Mouse (Mus musculus): ENCODE results near the gene Gstt1. TPM values are rescaled to one million over a fixed set of nuclear protein-coding genes. Genes with fewer than 3 reads are reported as not detected.
"Not testable (repeated sequence)": the region's sequence is repeated elsewhere in the genome, so short reads cannot be mapped to it uniquely, and the experiment has no call there.

The Gstt1 gene
- polyA plus RNA-seq, 1 experiment from 2014 or later: 6.3 TPM

DNA sequence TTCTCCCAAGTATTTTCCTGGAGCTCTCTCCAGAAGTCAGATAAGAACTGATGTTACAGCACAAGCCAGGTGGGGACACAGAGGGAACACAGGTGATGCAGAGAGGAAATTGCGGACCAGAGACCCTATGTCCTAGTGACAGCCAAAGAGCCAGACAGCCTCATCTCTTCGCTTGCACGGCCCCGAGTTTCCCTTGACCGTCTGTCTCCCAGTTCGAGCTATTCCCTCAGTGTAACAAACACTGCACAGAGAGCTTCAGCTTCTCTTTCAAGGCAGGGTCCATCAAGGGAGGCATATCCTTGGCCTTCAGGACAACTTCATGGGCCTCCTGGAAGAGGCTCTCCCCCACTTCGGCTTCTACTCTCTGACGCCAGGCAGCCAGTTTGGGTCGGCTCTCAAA is 23.8 kb downstream of the Gstt1 start:
- 91% methylated on average over 9 of the region's 9 CpGs for WGBS
- ATAC-seq (ENCODE audit: low FRiP score): no peak

DNA sequence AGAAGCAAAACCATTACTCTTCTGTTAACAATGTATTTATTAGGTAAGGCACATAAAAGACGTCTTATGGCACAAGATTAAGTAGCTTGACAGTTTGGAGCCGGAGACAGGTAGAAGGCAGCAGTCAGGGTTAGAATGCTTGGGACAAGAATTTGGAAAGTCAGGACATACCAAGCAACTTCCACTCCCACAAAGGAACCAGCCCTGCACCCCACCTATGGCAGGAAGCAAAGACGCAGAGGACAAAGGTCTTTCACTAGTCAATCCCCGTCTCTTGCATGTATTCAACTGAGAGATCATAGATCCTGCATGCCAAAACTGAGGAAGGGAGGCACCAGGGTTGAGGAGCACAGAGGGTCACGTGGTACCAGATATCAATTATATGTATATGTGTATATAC is 24.3 kb downstream of the Gstt1 start:
- H3K4me1 ChIP-seq: peaks cover 14% of the 10 kb centered on the region
- H3K9ac ChIP-seq: no peak overlapping the region
- H3K9me3 ChIP-seq: no peaks in the 10 kb centered on the region
- no peak overlapping the region for H3K4me3 ChIP-seq (replicated peaks)
- 92% methylated on average over 5 of the region's 5 CpGs for WGBS
- ATAC-seq (ENCODE audit: low FRiP score): no peak
- no peak overlapping the region for H3K4me2 ChIP-seq
- H3K27ac ChIP-seq: no peak overlapping the region
- peaks cover 23% of the 10 kb centered on the region for H3K27me3 ChIP-seq
- no peaks in the 10 kb centered on the region for H3K36me3 ChIP-seq (replicated peaks)

More for the DNA sequence above, 23.8 kb downstream of the Gstt1 start:
- H3K4me2 ChIP-seq: no peak overlapping the region
- peaks cover 28% of the 10 kb centered on the region for H3K27me3 ChIP-seq
- H3K27ac ChIP-seq: no peak overlapping the region
- no peak overlapping the region for H3K9ac ChIP-seq
- H3K4me3 ChIP-seq (replicated peaks): no peak overlapping the region
- H3K36me3 ChIP-seq (replicated peaks): no peaks in the 10 kb centered on the region
- H3K4me1 ChIP-seq: peaks cover 15% of the 10 kb centered on the region
- H3K9me3 ChIP-seq: no peaks in the 10 kb centered on the region

DNA sequence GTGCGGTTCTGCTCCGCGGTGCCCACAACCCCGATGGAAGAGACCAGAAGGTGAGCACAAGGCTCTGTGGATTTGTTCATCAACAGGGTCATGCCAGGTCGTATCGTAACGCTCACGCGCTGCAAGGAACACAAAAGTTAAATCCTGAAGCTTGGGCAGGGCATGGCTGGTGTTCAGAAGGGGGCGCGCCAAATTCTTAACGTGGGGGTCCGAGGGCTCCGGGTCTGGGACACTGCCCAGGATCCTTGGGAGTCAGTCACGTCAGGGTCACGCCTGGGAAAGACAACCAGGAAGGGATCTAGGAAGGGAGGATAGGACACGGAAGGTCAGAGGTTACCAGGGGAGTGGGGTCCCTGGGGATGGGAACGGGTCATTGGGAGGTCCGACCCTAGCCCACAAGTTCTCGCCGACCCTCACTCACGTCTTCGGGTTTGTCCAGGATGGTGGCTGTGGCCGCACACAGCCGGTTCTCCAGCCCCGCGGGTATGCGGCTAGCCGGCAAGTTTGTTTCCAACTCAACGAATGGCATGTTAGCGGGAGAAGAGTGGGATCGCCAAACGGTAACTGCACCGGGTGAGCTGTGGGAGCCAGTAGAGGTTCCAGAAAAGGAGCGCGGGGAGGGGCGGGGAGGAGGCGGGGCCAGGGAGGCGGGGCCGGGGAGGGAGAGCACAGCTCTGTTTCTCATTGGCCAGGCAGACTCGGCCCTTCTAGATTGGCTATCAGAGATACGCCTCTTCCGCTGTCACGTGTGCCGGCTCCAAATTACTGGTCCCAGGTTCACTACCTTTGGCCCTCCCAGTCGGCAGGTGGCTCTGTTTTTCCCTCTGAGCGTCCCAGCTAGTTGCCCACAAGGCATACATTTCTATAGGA is 25.4 kb downstream of the Gstt1 start, which contains the start of gene Ddt:
Gene Ddt, minus strand, starts transcription at position 620 of the 870 bp plus-strand sequence.
- Histone ChIP-seq H3K27me3 (peaks cover 14% of the 10 kb centered on the region), H3K4me3 (replicated peaks) (peak within 1 kb of the TSS; percentile 66), H3K36me3 (replicated peaks) (no peaks in the 10 kb centered on the region), H3K4me2 (peak within 1 kb of the TSS; percentile 77), H3K4me1 (peaks cover 14% of the 10 kb centered on the region), H3K27ac (no peak within 1 kb of the TSS), H3K9me3 (no peaks in the 10 kb centered on the region), H3K9ac (peak within 1 kb of the TSS; percentile 68)
- WGBS: under 1% methylated on average over 47 of the region's 47 CpGs
- ATAC-seq (ENCODE audit: low FRiP score): peak; percentile 98

DNA sequence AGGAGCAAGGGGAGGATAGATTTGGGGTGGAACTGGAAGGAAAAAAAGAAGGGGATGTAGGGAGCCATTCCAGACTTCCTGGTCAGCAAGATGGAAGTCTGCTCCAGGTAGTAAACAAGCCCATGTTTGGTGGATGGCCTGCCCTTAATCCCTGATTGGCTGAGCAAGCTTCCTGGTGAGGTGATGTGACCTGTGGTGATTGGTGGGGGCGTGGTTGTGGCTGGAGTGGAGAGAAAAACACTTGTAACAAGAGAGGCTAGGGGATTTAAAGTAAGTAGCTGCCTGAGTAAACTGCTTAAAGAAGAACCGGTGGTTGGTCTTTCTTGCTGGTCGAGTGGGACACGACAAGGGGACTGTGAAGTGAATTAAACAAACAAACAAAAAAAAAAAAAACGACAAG is 30.6 kb downstream of the Gstt1 start:
- not testable (repeated sequence) for H3K9me3 ChIP-seq; H3K27ac ChIP-seq; ATAC-seq (ENCODE audit: low FRiP score); H3K36me3 ChIP-seq (replicated peaks); H3K4me3 ChIP-seq (replicated peaks); H3K4me2 ChIP-seq; H3K27me3 ChIP-seq; H3K9ac ChIP-seq
- H3K4me1 ChIP-seq: peaks cover 20% of the 10 kb centered on the region
- WGBS: 29% methylated on average over 5 of the region's 5 CpGs

DNA sequence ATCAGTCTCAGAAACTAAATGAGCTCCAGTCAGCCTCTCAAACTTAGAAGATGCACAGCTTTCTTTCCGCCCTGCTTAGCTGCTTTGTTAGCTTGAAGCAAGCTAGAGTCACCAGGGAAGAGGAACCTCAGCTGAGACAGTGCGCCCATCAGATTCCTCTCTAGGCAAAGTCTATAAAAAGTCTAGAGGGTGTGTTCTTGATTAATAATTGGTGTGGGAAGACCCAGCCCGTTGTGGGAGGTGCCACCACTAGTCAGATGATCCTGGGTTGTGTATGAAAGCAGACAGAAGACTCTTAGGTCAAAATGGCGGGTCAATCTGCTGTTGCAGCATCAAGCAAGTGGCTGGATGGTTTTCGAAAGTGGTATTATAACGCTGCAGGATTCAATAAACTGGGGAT is 31.5 kb downstream of the Gstt1 start:
- H3K36me3 ChIP-seq (replicated peaks): no peaks in the 10 kb centered on the region
- H3K9ac ChIP-seq: no peak overlapping the region
- no peak overlapping the region for H3K4me3 ChIP-seq (replicated peaks)
- H3K4me1 ChIP-seq: peaks cover 17% of the 10 kb centered on the region
- no peaks in the 10 kb centered on the region for H3K27me3 ChIP-seq
- WGBS: 86% methylated on average over 6 of the region's 6 CpGs
- ATAC-seq (ENCODE audit: low FRiP score): no peak
- no peaks in the 10 kb centered on the region for H3K9me3 ChIP-seq
- no peak overlapping the region for H3K4me2 ChIP-seq
- H3K27ac ChIP-seq: no peak overlapping the region

DNA sequence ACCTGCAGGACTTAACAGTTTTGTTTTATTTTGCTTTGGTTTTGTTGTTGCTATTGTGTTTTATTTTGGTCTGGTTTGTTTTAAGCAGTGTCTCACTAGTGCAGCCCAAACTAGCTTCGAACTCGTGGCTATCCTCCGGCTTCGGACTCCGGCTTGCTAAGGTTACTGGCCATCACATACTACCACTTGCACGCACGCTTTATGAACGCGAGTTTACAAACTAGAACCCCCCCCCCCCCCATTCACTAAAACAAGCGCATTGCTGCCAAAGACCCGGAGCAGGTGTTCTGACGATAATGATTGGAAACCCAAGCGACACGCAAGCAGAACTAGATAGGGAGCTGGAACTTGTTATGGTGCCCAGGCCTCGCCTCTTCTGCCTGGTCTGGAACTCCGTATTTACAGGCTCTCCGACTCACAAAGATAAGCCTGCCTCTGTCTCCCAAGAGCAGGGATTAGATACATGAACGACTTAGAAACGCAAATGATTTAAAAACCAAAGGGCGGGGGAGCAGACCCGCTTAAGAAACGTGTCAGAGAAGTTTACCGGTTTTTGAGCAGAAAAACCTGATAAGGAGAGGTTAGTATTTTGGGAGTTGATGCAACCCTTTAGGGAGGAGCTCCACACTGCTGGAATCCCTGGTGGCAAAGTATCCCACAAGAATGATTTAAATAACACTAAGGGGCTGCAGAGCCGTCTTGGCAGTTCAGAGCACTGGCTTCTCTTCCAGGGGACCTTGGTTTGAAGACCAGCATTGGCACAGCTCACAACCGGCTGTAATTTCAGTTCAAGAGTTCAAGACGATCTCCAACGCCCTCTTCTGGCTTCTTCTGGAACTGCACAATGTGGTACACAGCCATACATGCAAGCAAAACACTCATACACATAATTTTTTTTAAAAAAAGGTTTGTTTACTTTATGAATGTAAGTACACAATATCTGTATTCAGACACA is 33.6 kb downstream of the Gstt1 start:
- H3K4me1 ChIP-seq: peaks cover 15% of the 10 kb centered on the region
- no peaks in the 10 kb centered on the region for H3K27me3 ChIP-seq
- peak; percentile 37 for ATAC-seq (ENCODE audit: low FRiP score)
- H3K4me3 ChIP-seq (replicated peaks): peak overlapping the region; percentile 85
- peak overlapping the region; percentile 87 for H3K9ac ChIP-seq
- no peaks in the 10 kb centered on the region for H3K9me3 ChIP-seq
- WGBS: 1% methylated on average over 27 of the region's 27 CpGs
- H3K36me3 ChIP-seq (replicated peaks): peaks cover 5% of the 10 kb centered on the region; the same call in 1 of the 2 replicates
- H3K4me2 ChIP-seq: peak overlapping the region; percentile 87
- peak overlapping the region; percentile 69 for H3K27ac ChIP-seq

DNA sequence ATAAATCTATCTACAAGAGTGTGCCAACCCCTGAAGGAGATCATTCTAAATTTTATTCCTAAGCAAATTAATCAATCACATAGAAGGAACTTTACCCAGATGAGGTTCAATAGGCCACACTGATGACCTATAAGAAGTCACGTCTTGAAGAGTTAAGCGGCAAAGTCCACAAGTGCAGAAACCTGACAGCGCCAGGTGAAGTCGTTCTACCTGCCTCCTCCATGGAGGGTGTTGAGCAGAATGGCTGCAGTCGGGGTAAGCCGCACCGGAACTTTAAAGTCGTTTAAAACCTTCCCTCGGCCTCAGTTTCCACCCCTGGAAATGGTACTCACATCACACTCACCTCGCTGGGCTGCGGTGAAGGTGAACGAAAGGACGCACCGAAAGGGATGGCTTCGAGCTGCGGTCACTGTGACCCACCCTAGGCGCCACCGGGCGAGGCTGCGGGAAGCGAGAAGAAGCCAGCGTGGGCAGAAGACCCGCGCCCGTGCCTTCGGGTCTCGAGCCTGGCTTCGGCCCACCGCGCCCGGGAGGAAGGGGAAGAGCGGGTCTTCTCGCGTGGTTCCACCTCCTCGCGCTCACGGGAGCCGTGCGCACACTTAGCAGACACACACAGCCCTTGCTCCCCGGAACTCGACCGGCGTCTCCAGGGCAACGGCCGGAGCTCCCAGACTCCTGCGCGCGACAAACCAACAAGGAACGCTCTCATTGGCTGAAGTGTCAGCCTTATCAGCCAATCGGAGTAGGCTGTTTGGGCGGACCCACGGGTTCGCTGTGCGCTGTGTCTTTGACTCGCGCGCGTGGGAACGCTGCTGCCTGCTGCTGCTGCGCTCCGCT is 34.5 kb downstream of the Gstt1 start, which contains the start of gene Cabin1:
Gene Cabin1, minus strand, starts transcription at position 660 of the 837 bp plus-strand sequence.
- peak; percentile 99 for ATAC-seq (ENCODE audit: low FRiP score)
- Histone ChIP-seq H3K4me1 (peaks cover 15% of the 10 kb centered on the region), H3K9ac (peak within 1 kb of the TSS; percentile 87), H3K9me3 (no peaks in the 10 kb centered on the region), H3K4me3 (replicated peaks) (peak within 1 kb of the TSS; percentile 85), H3K27me3 (no peaks in the 10 kb centered on the region), H3K4me2 (peak within 1 kb of the TSS; percentile 87), H3K27ac (peak within 1 kb of the TSS; percentile 69), H3K36me3 (replicated peaks) (peaks cover 12% of the 10 kb centered on the region; the same call in 1 of the 2 replicates)
- WGBS: under 1% methylated on average over 60 of the region's 61 CpGs

DNA sequence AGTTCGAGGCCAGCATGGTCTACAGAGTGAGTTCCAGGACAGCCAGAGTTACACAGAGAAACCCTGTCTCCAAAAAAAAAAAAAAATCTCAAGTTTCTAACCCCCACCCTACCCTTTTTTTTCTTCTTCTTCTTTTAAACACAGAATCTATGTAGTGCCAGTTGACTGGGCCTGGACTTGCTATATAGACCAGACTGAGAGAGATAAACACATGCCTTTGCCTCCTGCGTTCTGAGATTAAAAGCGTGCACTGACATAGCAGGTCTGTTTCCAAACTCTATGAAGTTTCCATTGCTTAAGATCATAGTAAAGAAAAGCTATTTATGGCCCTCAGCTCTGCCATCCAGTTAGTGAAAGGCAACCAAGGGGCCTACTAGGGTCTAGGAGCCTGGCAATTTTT is 36.0 kb downstream of the Gstt1 start:
- Histone ChIP-seq H3K9me3 (no peaks in the 10 kb centered on the region), H3K27ac (no peak overlapping the region), H3K4me1 (peaks cover 15% of the 10 kb centered on the region), H3K4me2 (peak overlapping the region; percentile 33; the same call in 1 of the 2 replicates), H3K4me3 (replicated peaks) (no peak overlapping the region), H3K27me3 (no peaks in the 10 kb centered on the region), H3K36me3 (replicated peaks) (peaks cover 18% of the 10 kb centered on the region; the same call in 1 of the 2 replicates), H3K9ac (no peak overlapping the region)
- no peak for ATAC-seq (ENCODE audit: low FRiP score)
- over 99% methylated on average over 3 of the region's 3 CpGs for WGBS

DNA sequence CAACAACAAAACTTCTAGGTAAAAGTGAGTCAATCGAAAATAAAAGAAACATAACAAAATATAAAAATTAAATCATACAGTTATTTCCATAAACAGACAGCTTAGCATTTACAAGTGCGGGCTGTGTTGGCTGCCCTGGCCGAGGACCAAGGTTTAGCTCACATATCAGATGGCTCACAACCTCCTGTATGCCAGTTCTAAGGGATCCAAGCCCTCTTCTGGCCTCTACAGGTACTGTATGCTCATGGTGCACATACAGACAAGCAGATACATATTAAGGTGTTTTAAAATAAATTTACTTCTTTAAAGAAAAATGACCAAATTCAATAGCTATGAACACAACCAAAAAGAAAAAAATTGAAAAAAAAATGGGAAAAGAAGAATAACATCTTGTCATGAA is 38.1 kb downstream of the Gstt1 start:
- H3K9me3 ChIP-seq: no peaks in the 10 kb centered on the region
- H3K27ac ChIP-seq: no peak overlapping the region
- WGBS: 98% methylated on average over 3 of the region's 3 CpGs
- H3K4me1 ChIP-seq: peaks cover 15% of the 10 kb centered on the region
- H3K36me3 ChIP-seq (replicated peaks): peaks cover 20% of the 10 kb centered on the region
- no peak for ATAC-seq (ENCODE audit: low FRiP score)
- H3K27me3 ChIP-seq: no peaks in the 10 kb centered on the region
- no peak overlapping the region for H3K4me2 ChIP-seq
- H3K4me3 ChIP-seq (replicated peaks): no peak overlapping the region
- H3K9ac ChIP-seq: no peak overlapping the region

DNA sequence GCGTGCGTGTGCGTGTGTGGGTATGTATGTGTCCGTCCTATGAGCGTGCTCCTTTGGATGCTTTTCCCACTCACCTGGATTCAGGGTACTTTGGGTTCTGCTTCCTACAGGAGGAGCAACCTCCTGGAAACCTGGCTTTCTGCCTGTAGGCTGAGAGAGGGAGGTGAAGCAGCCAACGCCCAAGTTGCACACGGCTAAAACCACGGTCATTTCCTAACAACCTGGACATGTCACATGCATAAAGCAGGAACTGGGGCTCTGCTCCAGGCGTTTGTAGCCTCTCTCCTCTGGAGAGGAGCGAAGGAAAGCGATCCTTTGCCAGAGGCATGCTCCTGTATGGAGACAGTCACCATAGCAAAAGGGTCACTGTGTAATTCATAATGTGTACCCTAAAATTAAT is 41.7 kb downstream of the Gstt1 start:
- H3K27me3 ChIP-seq: no peaks in the 10 kb centered on the region
- no peaks in the 10 kb centered on the region for H3K9me3 ChIP-seq
- no peak overlapping the region for H3K4me3 ChIP-seq (replicated peaks)
- 94% methylated on average over 11 of the region's 11 CpGs for WGBS
- H3K4me2 ChIP-seq: no peak overlapping the region
- ATAC-seq (ENCODE audit: low FRiP score): no peak
- peaks cover 54% of the 10 kb centered on the region for H3K36me3 ChIP-seq (replicated peaks)
- no peaks in the 10 kb centered on the region for H3K4me1 ChIP-seq
- H3K27ac ChIP-seq: no peak overlapping the region
- H3K9ac ChIP-seq: no peak overlapping the region

DNA sequence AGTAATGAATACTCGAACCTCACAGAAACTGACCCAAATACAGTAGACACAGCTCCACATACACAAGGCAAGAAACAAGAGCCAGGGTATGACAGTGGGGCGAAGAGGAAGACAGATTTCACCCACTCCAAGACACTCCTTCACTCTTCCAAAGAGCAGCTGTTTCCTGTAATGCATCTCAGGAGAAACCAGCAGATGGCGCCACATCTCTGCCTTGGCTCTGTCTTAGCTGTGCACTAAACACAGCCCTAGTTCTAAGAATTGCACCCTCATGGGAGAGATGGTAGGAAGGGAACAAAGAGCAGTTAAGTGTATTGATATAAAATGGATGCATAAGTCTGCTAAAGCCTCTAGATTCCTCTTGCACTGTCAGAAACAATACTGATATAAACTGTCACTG is 54.4 kb downstream of the Gstt1 start:
- peaks cover 91% of the 10 kb centered on the region for H3K36me3 ChIP-seq (replicated peaks)
- H3K27ac ChIP-seq: 0 out of 2 replicates have a peak overlapping the region, but pooled peaks have one; percentile 42
- H3K4me3 ChIP-seq (replicated peaks): no peak overlapping the region
- no peaks in the 10 kb centered on the region for H3K4me1 ChIP-seq
- no peaks in the 10 kb centered on the region for H3K9me3 ChIP-seq
- no peak overlapping the region for H3K4me2 ChIP-seq
- H3K9ac ChIP-seq: no peak overlapping the region
- 46% methylated on average over 3 of the region's 3 CpGs for WGBS
- H3K27me3 ChIP-seq: no peaks in the 10 kb centered on the region
- ATAC-seq (ENCODE audit: low FRiP score): peak; percentile 81
